Mouse (Mus musculus): ENCODE results near the gene Casz1.

Gene Casz1

GRCm38 (mm10) chr4:148804137-148804779, at the start of gene Casz1:
Casz1 (plus strand) TSS chr4:148804429.
- DNase-seq (ENCODE audit: low spot score): peak; percentile 73

- DNase-seq (ENCODE audit: low spot score): no peak
Measured at GRCm38 (mm10) chr4:148758863-148759262, 45.4 kb upstream of the Casz1 start.

GRCm38 (mm10) chr4:148760152-148760551, 44.1 kb upstream of the Casz1 start:
- DNase-seq (ENCODE audit: low spot score): no peak

GRCm38 (mm10) chr4:148766021-148766775, 38.0 kb upstream of the Casz1 start:
- no peak for DNase-seq (ENCODE audit: low spot score)

- DNase-seq (ENCODE audit: low spot score): peak; percentile 40
Measured at GRCm38 (mm10) chr4:148767655-148768305, 36.4 kb upstream of the Casz1 start.

GRCm38 (mm10) chr4:148768649-148769048, 35.6 kb upstream of the Casz1 start:
- no peak for DNase-seq (ENCODE audit: low spot score)

GRCm38 (mm10) chr4:148770582-148771408, 33.4 kb upstream of the Casz1 start:
- peak; percentile 49 for DNase-seq (ENCODE audit: low spot score)

- DNase-seq (ENCODE audit: low spot score): no peak
Measured at GRCm38 (mm10) chr4:148771409-148771929, 32.8 kb upstream of the Casz1 start.

GRCm38 (mm10) chr4:148772658-148773057, 31.6 kb upstream of the Casz1 start:
- no peak for DNase-seq (ENCODE audit: low spot score)

- no peak for DNase-seq (ENCODE audit: low spot score)
Measured at GRCm38 (mm10) chr4:148774036-148774435, 30.2 kb upstream of the Casz1 start.

- DNase-seq (ENCODE audit: low spot score): peak; percentile 89
Measured at GRCm38 (mm10) chr4:148775476-148776269, 28.6 kb upstream of the Casz1 start.

GRCm38 (mm10) chr4:148780097-148780621, 24.1 kb upstream of the Casz1 start:
- peak; percentile 56 for DNase-seq (ENCODE audit: low spot score)

- peak; percentile 62 for DNase-seq (ENCODE audit: low spot score)
Measured at GRCm38 (mm10) chr4:148781516-148781915, 22.7 kb upstream of the Casz1 start.

GRCm38 (mm10) chr4:148782880-148783279, 21.3 kb upstream of the Casz1 start:
- no peak for DNase-seq (ENCODE audit: low spot score)

GRCm38 (mm10) chr4:148783760-148784159, 20.5 kb upstream of the Casz1 start:
- DNase-seq (ENCODE audit: low spot score): no peak

- no peak for DNase-seq (ENCODE audit: low spot score)
Measured at GRCm38 (mm10) chr4:148785053-148785567, 19.1 kb upstream of the Casz1 start.

GRCm38 (mm10) chr4:148785995-148786394, 18.2 kb upstream of the Casz1 start:
- no peak for DNase-seq (ENCODE audit: low spot score)

- no peak for DNase-seq (ENCODE audit: low spot score)
Measured at GRCm38 (mm10) chr4:148790940-148791339, 13.3 kb upstream of the Casz1 start.

- DNase-seq (ENCODE audit: low spot score): no peak
Measured at GRCm38 (mm10) chr4:148795038-148795437, 9.2 kb upstream of the Casz1 start.

Measured in MN1 (cell line).